Mouse (Mus musculus) limb, embryonic 13.5 days (tissue): ENCODE data around the gene Xylt1. TPM values are rescaled to one million over a fixed set of nuclear protein-coding genes. Genes with fewer than 3 reads are reported as not detected.
A peak's percentile ranks its signal among the peaks of the same experiment; 100 is the strongest.

ENCODE experiments used
- ATAC-seq: fragments of 200-750 bp; cut with Nextera tagmentation; 2 replicates; pipeline ENCODE4 v1.8.0; 2017; ENCODE audit warnings: low read depth, moderate number of reproducible peaks, moderate TSS enrichment; ENCODE audit not compliant: low FRiP score
- H3K27ac ChIP-seq: fragments of 300-500 bp; sonication (generic); 2 replicates; pipeline ENCODE4 v1.5.1; 2015; ENCODE audit warnings: inconsistent platforms, mild to moderate bottlenecking, moderate library complexity
- H3K27me3 ChIP-seq: fragments of 300-500 bp; sonication (generic); 2 replicates; pipeline ENCODE4 v1.6.1; 2015; ENCODE audit warnings: mild to moderate bottlenecking, inconsistent platforms
- H3K36me3 ChIP-seq: fragments of 300-500 bp; sonication (generic); 2 replicates; pipeline ENCODE4 v1.6.1; 2015; ENCODE audit warnings: inconsistent platforms, mild to moderate bottlenecking, moderate library complexity
- H3K4me1 ChIP-seq: fragments of 300-500 bp; sonication (generic); 2 replicates; pipeline ENCODE4 v1.6.1; 2015; ENCODE audit warnings: inconsistent platforms
- H3K4me2 ChIP-seq: fragments of 300-500 bp; sonication (generic); replicated peaks from 2 replicates; pipeline ENCODE4 v1.6.1; 2015; ENCODE audit warnings: inconsistent platforms, mild to moderate bottlenecking, moderate library complexity
- H3K4me3 ChIP-seq: fragments of 300-500 bp; sonication (generic); 2 replicates; pipeline ENCODE4 v1.5.1; 2015; ENCODE audit warnings: moderate library complexity, mild to moderate bottlenecking, inconsistent platforms
- H3K9ac ChIP-seq: fragments of 300-500 bp; sonication (generic); 2 replicates; pipeline ENCODE4 v1.6.1; 2015; ENCODE audit warnings: mild to moderate bottlenecking, inconsistent platforms
- H3K9me3 ChIP-seq: fragments of 300-500 bp; sonication (generic); 2 replicates; pipeline ENCODE4 v1.6.1; 2016; ENCODE audit warnings: inconsistent platforms
- WGBS: fragments of 180-500 bp; shearing (Covaris S2); methylation state at CpG from one replicate; pipeline ENCODE4 v1.1.7; 2015; 5-methylcytosine and 5-hydroxymethylcytosine counted together
- polyA plus RNA-seq: library from polyadenylated mRNA; unstranded; fragments of >200 nt; fragmentation: Nextera tagmentation; extraction: Ambion mirVana; gene quantifications from 2 replicates; pipeline ENCODE4 v1.2.1, GENCODE M21; 2015

Gene Xylt1
- polyA plus RNA-seq = 1.9 and 2.7 TPM in 2 replicates

GRCm38 (mm10) chr7:117380418-117381187 is at the start of gene Xylt1:
Gene Xylt1, plus strand, starts transcription at chr7:117380979.
- WGBS = under 1% methylated on average over 57 of the region's 69 CpGs
- Histone ChIP-seq H3K27ac (peak within 1 kb of the TSS; percentile 86), H3K9me3 (no peaks in the 10 kb centered on the region), H3K36me3 (no peaks in the 10 kb centered on the region), H3K27me3 (peaks cover 21% of the 10 kb centered on the region), H3K9ac (peak within 1 kb of the TSS; percentile 87), H3K4me2 (peak within 1 kb of the TSS; percentile 86), H3K4me3 (peak within 1 kb of the TSS; percentile 87), H3K4me1 (peaks cover 29% of the 10 kb centered on the region)
- ATAC-seq = peak; percentile 87

- 75% methylated on average over 5 of the region's 5 CpGs for WGBS
- H3K36me3 ChIP-seq = no peaks in the 10 kb centered on the region
- ATAC-seq = no peak
Measured at GRCm38 (mm10) chr7:117333936-117334335, 46.8 kb upstream of the Xylt1 start.

GRCm38 (mm10) chr7:117356316-117356715 is 24.5 kb upstream of the Xylt1 start:
- 89% methylated on average over 2 of the region's 2 CpGs for WGBS

More at GRCm38 (mm10) chr7:117333936-117334335, 46.8 kb upstream of the Xylt1 start:
- no peaks in the 10 kb centered on the region for H3K27me3 ChIP-seq
- H3K4me3 ChIP-seq = no peak overlapping the region
- no peak overlapping the region for H3K27ac ChIP-seq
- H3K9ac ChIP-seq = no peak overlapping the region
- H3K4me1 ChIP-seq = no peaks in the 10 kb centered on the region
- no peak overlapping the region for H3K4me2 ChIP-seq
- H3K9me3 ChIP-seq = peaks cover 3% of the 10 kb centered on the region; the same call in 1 of the 2 replicates

GRCm38 (mm10) chr7:117357425-117358194 is 23.2 kb upstream of the Xylt1 start:
- WGBS = 68% methylated on average over 6 of the region's 6 CpGs
- ATAC-seq = peak; percentile 69

More at GRCm38 (mm10) chr7:117356316-117356715, 24.5 kb upstream of the Xylt1 start:
- Histone ChIP-seq H3K27ac (no peak overlapping the region), H3K36me3 (no peaks in the 10 kb centered on the region), H3K4me3 (no peak overlapping the region), H3K9me3 (no peaks in the 10 kb centered on the region), H3K4me1 (no peaks in the 10 kb centered on the region), H3K27me3 (no peaks in the 10 kb centered on the region), H3K4me2 (no peak overlapping the region), H3K9ac (no peak overlapping the region)
- no peak for ATAC-seq

GRCm38 (mm10) chr7:117361281-117361680 is 19.5 kb upstream of the Xylt1 start:
- Histone ChIP-seq H3K36me3 (no peaks in the 10 kb centered on the region), H3K4me3 (no peak overlapping the region), H3K4me1 (no peaks in the 10 kb centered on the region), H3K4me2 (no peak overlapping the region), H3K27me3 (no peaks in the 10 kb centered on the region), H3K9ac (no peak overlapping the region), H3K9me3 (no peaks in the 10 kb centered on the region), H3K27ac (no peak overlapping the region)
- WGBS = 79% methylated on average over 2 of the region's 2 CpGs
- no peak for ATAC-seq

More at GRCm38 (mm10) chr7:117357425-117358194, 23.2 kb upstream of the Xylt1 start:
- Histone ChIP-seq H3K9me3 (no peaks in the 10 kb centered on the region), H3K27me3 (no peaks in the 10 kb centered on the region), H3K9ac (no peak overlapping the region), H3K4me2 (no peak overlapping the region), H3K4me3 (no peak overlapping the region), H3K4me1 (no peaks in the 10 kb centered on the region), H3K27ac (no peak overlapping the region), H3K36me3 (no peaks in the 10 kb centered on the region)

- no peak overlapping the region for H3K4me3 ChIP-seq
- ATAC-seq = no peak
Measured at GRCm38 (mm10) chr7:117362493-117362892, 18.3 kb upstream of the Xylt1 start.

GRCm38 (mm10) chr7:117368647-117369289 is 12.0 kb upstream of the Xylt1 start:
- no peak overlapping the region for H3K4me2 ChIP-seq
- no peaks in the 10 kb centered on the region for H3K4me1 ChIP-seq
- no peak overlapping the region for H3K4me3 ChIP-seq
- no peak overlapping the region for H3K27ac ChIP-seq
- H3K27me3 ChIP-seq = no peaks in the 10 kb centered on the region
- no peaks in the 10 kb centered on the region for H3K9me3 ChIP-seq
- H3K36me3 ChIP-seq = no peaks in the 10 kb centered on the region
- no peak for ATAC-seq
- no peak overlapping the region for H3K9ac ChIP-seq
- WGBS = 69% methylated on average over 6 of the region's 6 CpGs

More at GRCm38 (mm10) chr7:117362493-117362892, 18.3 kb upstream of the Xylt1 start:
- no peaks in the 10 kb centered on the region for H3K4me1 ChIP-seq
- H3K27me3 ChIP-seq = no peaks in the 10 kb centered on the region
- no peak overlapping the region for H3K9ac ChIP-seq
- H3K4me2 ChIP-seq = no peak overlapping the region
- no peak overlapping the region for H3K27ac ChIP-seq
- 85% methylated on average over 4 of the region's 4 CpGs for WGBS
- H3K9me3 ChIP-seq = no peaks in the 10 kb centered on the region
- no peaks in the 10 kb centered on the region for H3K36me3 ChIP-seq

GRCm38 (mm10) chr7:117369290-117369941 is 11.4 kb upstream of the Xylt1 start:
- no peak overlapping the region for H3K4me3 ChIP-seq
- 72% methylated on average over 5 of the region's 5 CpGs for WGBS
- no peak overlapping the region for H3K27ac ChIP-seq
- H3K4me2 ChIP-seq = no peak overlapping the region
- H3K9me3 ChIP-seq = no peaks in the 10 kb centered on the region
- no peaks in the 10 kb centered on the region for H3K36me3 ChIP-seq
- H3K4me1 ChIP-seq = no peaks in the 10 kb centered on the region
- H3K27me3 ChIP-seq = no peaks in the 10 kb centered on the region
- ATAC-seq = no peak
- no peak overlapping the region for H3K9ac ChIP-seq

GRCm38 (mm10) chr7:117375886-117376309 is 4.9 kb upstream of the Xylt1 start:
- Histone ChIP-seq H3K9me3 (no peaks in the 10 kb centered on the region), H3K4me3 (no peak overlapping the region), H3K4me2 (no peak overlapping the region), H3K27me3 (peaks cover 21% of the 10 kb centered on the region), H3K4me1 (peaks cover 8% of the 10 kb centered on the region; the same call in 1 of the 2 replicates), H3K9ac (no peak overlapping the region), H3K36me3 (no peaks in the 10 kb centered on the region), H3K27ac (no peak overlapping the region)
- WGBS = 30% methylated on average over 9 of the region's 9 CpGs
- ATAC-seq = no peak

- 68% methylated on average over 3 of the region's 3 CpGs for WGBS
- H3K36me3 ChIP-seq = no peaks in the 10 kb centered on the region
- no peak overlapping the region for H3K4me2 ChIP-seq
- no peak overlapping the region for H3K4me3 ChIP-seq
- no peak for ATAC-seq
- H3K9ac ChIP-seq = no peak overlapping the region
- H3K4me1 ChIP-seq = peaks cover 14% of the 10 kb centered on the region
- H3K27ac ChIP-seq = no peak overlapping the region
- H3K9me3 ChIP-seq = no peaks in the 10 kb centered on the region
- H3K27me3 ChIP-seq = peaks cover 21% of the 10 kb centered on the region
Measured at GRCm38 (mm10) chr7:117377138-117377537, 3.6 kb upstream of the Xylt1 start.

GRCm38 (mm10) chr7:117380036-117380417 is 752 bp upstream of the Xylt1 start:
- 6% methylated on average over 7 of the region's 7 CpGs for WGBS
- H3K9ac ChIP-seq = peak overlapping the region; percentile 87
- peaks cover 29% of the 10 kb centered on the region for H3K4me1 ChIP-seq
- no peak overlapping the region for H3K27ac ChIP-seq
- peak overlapping the region; percentile 86 for H3K4me2 ChIP-seq
- peak overlapping the region; percentile 87 for H3K4me3 ChIP-seq
- H3K9me3 ChIP-seq = no peaks in the 10 kb centered on the region
- no peaks in the 10 kb centered on the region for H3K36me3 ChIP-seq
- peaks cover 21% of the 10 kb centered on the region for H3K27me3 ChIP-seq
- ATAC-seq = no peak
